Mouse (Mus musculus) CD4-positive helper T cell, adult 2 months (primary cell): ENCODE data around the gene Pyroxd2.
"Not testable (repeated sequence)": the region's sequence is repeated elsewhere in the genome, so short reads cannot be mapped to it uniquely, and the experiment has no call there.

Source experiments
- DNase-seq: peaks from one replicate; pipeline ENCODE4 v3.0.0-alpha.2; 2012; ENCODE audit warnings: low read depth, missing footprints, low spot score

Pyroxd2 gene

GRCm38 (mm10) chr19:42690256-42690655, 62.3 kb downstream of the Pyroxd2 start:
- no peak for DNase-seq

- DNase-seq = no peak
Observed at GRCm38 (mm10) chr19:42689786-42690185, 62.8 kb downstream of the Pyroxd2 start.

GRCm38 (mm10) chr19:42689321-42689720, 63.3 kb downstream of the Pyroxd2 start:
- DNase-seq = no peak

GRCm38 (mm10) chr19:42682776-42683175, 69.8 kb downstream of the Pyroxd2 start:
- not testable (repeated sequence) for DNase-seq

- DNase-seq = no peak
Observed at GRCm38 (mm10) chr19:42678191-42678590, 74.4 kb downstream of the Pyroxd2 start.

- DNase-seq = no peak
Observed at GRCm38 (mm10) chr19:42677452-42677851, 75.1 kb downstream of the Pyroxd2 start.

GRCm38 (mm10) chr19:42676931-42677330, 75.6 kb downstream of the Pyroxd2 start:
- DNase-seq = no peak
